Mouse (Mus musculus): ENCODE data around the gene Kcnj14. TPM values are rescaled to one million over a fixed set of nuclear protein-coding genes. Genes with fewer than 3 reads are reported as not detected.

Kcnj14 gene
- polyA plus RNA-seq, 1 experiment: 0.05 TPM

DNA sequence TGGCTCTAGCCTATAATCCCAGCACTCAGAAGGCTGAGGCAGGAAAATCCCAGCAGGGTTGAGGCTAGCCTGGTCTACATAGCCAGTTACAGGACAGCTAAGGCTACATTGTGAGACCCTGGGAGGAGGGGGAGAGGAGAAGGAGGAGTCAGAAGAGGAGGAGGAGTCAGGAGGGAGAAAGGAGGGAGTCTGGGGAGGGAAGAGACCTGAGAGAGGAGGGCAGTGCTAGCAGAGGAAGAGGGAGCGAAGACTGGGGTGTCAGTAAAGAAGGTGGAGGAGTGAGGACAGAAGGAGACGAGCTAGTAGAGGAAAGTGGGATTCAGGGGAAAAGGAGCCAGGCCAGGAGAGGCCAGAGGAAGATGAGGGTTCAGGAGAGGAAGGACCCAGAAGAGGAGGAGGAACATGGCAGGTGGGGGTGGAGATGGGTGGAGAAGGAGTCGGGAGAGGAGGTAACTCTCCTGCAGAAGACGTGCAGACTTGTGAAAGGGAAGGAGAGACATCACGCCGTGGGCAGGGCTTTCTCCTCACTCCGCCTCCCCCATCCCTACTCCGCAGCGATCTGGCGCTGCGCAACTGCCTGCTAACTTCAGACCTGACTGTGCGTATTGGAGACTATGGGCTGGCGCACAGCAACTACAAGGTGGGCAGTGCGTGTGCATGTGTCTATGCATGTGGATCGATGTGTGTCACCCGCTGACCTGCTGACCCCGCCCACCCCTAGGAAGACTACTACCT, 32.7 kb downstream of the Kcnj14 start:
- H3K36me3 ChIP-seq (ENCODE audit: control insufficient read depth, insufficient read depth): no peaks in the 10 kb centered on the region
- TF ChIP-seq USF1 (IDR thresholded peaks at IDR 0.05; ENCODE audit: low read depth): no peak
- no peak for TF ChIP-seq TCF3 (IDR thresholded peaks at IDR 0.05; ENCODE audit: insufficient read length, low read depth)
- TF ChIP-seq POLR2AphosphoS2 (IDR thresholded peaks at IDR 0.05; ENCODE audit: insufficient read length, low read depth): no peak
- no peak for TF ChIP-seq SRF (IDR thresholded peaks at IDR 0.05; ENCODE audit: control insufficient read depth, insufficient read length, low read depth)
- TF ChIP-seq REST (IDR thresholded peaks at IDR 0.05; ENCODE audit: insufficient read depth, insufficient read length): no peak
- no peak for TF ChIP-seq POLR2A (IDR thresholded peaks at IDR 0.05; ENCODE audit: insufficient read length, low read depth)
- no peak for TF ChIP-seq MYOG (IDR thresholded peaks at IDR 0.05; ENCODE audit: control insufficient read depth in 1 of 3, insufficient read depth in 1 of 3, insufficient read length in 2 of 3, low read depth in 2 of 3)
- no peak for TF ChIP-seq MYOD1 (IDR thresholded peaks at IDR 0.05; ENCODE audit: control insufficient read depth in 1 of 3, insufficient read length in 2 of 3, low read depth in 2 of 3)
- TF ChIP-seq TCF12 (IDR thresholded peaks at IDR 0.05; ENCODE audit: insufficient read depth, poor library complexity, severe bottlenecking): no peak
- no peak for TF ChIP-seq E2F4 (IDR thresholded peaks at IDR 0.05; ENCODE audit: insufficient read depth)
- TF ChIP-seq CEBPB (IDR thresholded peaks at IDR 0.05; ENCODE audit: insufficient read depth, poor library complexity, severe bottlenecking): no peak
- no peak for TF ChIP-seq MAX (IDR thresholded peaks at IDR 0.05; ENCODE audit: low read depth)

DNA sequence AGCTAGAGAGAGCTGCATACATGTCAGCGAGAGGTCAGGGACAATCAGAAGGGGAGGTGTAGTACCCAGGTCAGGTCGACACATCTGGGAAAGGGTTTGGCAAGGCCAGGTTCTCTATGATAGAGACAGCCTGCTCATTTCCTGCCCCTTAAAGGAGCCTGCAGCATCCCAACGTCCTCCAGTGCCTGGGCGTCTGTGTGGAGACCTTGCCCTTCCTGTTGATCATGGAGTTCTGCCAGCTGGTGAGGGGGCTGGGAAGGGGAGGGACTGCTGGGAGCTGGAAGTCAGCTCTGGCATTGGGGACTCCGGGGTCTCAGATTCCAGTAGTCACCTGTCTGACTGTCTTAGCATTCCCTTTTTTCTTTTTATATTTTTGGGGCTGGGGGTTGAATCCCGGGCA, 33.9 kb downstream of the Kcnj14 start:
- H3K36me3 ChIP-seq (ENCODE audit: control insufficient read depth, insufficient read depth): no peaks in the 10 kb centered on the region
- no peak overlapping the region for H3K4me3 ChIP-seq
- H3K79me2 ChIP-seq (ENCODE audit: control insufficient read depth, insufficient read depth): no peaks in the 10 kb centered on the region
- TF ChIP-seq MYOG (IDR thresholded peaks at IDR 0.05; ENCODE audit: control insufficient read depth in 1 of 3, insufficient read depth in 1 of 3, insufficient read length in 2 of 3, low read depth in 2 of 3) (no peak), MAX (IDR thresholded peaks at IDR 0.05; ENCODE audit: low read depth) (no peak), POLR2A (IDR thresholded peaks at IDR 0.05; ENCODE audit: insufficient read length, low read depth) (no peak), REST (IDR thresholded peaks at IDR 0.05; ENCODE audit: insufficient read depth, insufficient read length) (no peak), USF1 (IDR thresholded peaks at IDR 0.05; ENCODE audit: low read depth) (no peak), SRF (IDR thresholded peaks at IDR 0.05; ENCODE audit: control insufficient read depth, insufficient read length, low read depth) (no peak), CEBPB (IDR thresholded peaks at IDR 0.05; ENCODE audit: insufficient read depth, poor library complexity, severe bottlenecking) (no peak), E2F4 (IDR thresholded peaks at IDR 0.05; ENCODE audit: insufficient read depth) (no peak), POLR2AphosphoS2 (IDR thresholded peaks at IDR 0.05; ENCODE audit: insufficient read length, low read depth) (no peak), MYOD1 (IDR thresholded peaks at IDR 0.05; ENCODE audit: control insufficient read depth in 1 of 3, insufficient read length in 2 of 3, low read depth in 2 of 3) (no peak), TCF12 (IDR thresholded peaks at IDR 0.05; ENCODE audit: insufficient read depth, poor library complexity, severe bottlenecking) (no peak), TCF3 (IDR thresholded peaks at IDR 0.05; ENCODE audit: insufficient read length, low read depth) (no peak)
- no peak overlapping the region for H3K4me2 ChIP-seq (ENCODE audit: low read depth)
- H3K27me3 ChIP-seq (ENCODE audit: control insufficient read depth, insufficient read depth, insufficient read length): peaks cover 26% of the 10 kb centered on the region
- no peak overlapping the region for H3ac ChIP-seq (ENCODE audit: control insufficient read depth, insufficient read length)

More for the DNA sequence above, 32.7 kb downstream of the Kcnj14 start:
- Histone ChIP-seq H3K27me3 (ENCODE audit: control insufficient read depth, insufficient read depth, insufficient read length) (peaks cover 15% of the 10 kb centered on the region), H3K4me2 (ENCODE audit: low read depth) (no peak overlapping the region), H3ac (ENCODE audit: control insufficient read depth, insufficient read length) (no peak overlapping the region), H3K79me2 (ENCODE audit: control insufficient read depth, insufficient read depth) (no peaks in the 10 kb centered on the region), H3K4me3 (no peak overlapping the region)

DNA sequence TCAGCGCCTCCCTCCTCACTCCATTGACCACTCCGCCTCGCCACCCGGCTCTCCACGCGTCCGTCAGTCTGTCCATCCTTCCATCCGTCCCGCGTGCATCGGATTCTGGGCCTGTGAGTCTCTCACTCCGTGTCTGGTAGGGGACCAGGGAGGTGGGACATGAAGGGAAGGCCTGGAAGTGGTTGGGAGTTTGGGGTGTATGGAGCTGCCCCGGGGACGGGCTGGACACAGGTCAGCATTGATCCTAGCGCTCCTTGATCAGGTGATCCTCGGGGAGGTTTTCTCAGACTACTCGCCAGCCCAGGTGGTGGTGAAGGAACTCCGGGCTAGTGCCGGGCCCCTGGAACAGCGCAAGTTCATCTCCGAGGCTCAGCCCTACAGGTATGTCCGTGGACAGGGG, 36.9 kb downstream of the Kcnj14 start:
- Histone ChIP-seq H3K27me3 (ENCODE audit: control insufficient read depth, insufficient read depth, insufficient read length) (peaks cover 45% of the 10 kb centered on the region), H3ac (ENCODE audit: control insufficient read depth, insufficient read length) (no peak overlapping the region), H3K79me2 (ENCODE audit: control insufficient read depth, insufficient read depth) (no peaks in the 10 kb centered on the region), H3K4me2 (ENCODE audit: low read depth) (no peak overlapping the region), H3K36me3 (ENCODE audit: control insufficient read depth, insufficient read depth) (no peaks in the 10 kb centered on the region), H3K4me3 (no peak overlapping the region)
- TF ChIP-seq E2F4 (IDR thresholded peaks at IDR 0.05; ENCODE audit: insufficient read depth) (no peak), REST (IDR thresholded peaks at IDR 0.05; ENCODE audit: insufficient read depth, insufficient read length) (no peak), POLR2AphosphoS2 (IDR thresholded peaks at IDR 0.05; ENCODE audit: insufficient read length, low read depth) (no peak), MYOG (IDR thresholded peaks at IDR 0.05; ENCODE audit: control insufficient read depth in 1 of 3, insufficient read depth in 1 of 3, insufficient read length in 2 of 3, low read depth in 2 of 3) (no peak), CEBPB (IDR thresholded peaks at IDR 0.05; ENCODE audit: insufficient read depth, poor library complexity, severe bottlenecking) (no peak), TCF3 (IDR thresholded peaks at IDR 0.05; ENCODE audit: insufficient read length, low read depth) (no peak), USF1 (IDR thresholded peaks at IDR 0.05; ENCODE audit: low read depth) (no peak), SRF (IDR thresholded peaks at IDR 0.05; ENCODE audit: control insufficient read depth, insufficient read length, low read depth) (no peak)

DNA sequence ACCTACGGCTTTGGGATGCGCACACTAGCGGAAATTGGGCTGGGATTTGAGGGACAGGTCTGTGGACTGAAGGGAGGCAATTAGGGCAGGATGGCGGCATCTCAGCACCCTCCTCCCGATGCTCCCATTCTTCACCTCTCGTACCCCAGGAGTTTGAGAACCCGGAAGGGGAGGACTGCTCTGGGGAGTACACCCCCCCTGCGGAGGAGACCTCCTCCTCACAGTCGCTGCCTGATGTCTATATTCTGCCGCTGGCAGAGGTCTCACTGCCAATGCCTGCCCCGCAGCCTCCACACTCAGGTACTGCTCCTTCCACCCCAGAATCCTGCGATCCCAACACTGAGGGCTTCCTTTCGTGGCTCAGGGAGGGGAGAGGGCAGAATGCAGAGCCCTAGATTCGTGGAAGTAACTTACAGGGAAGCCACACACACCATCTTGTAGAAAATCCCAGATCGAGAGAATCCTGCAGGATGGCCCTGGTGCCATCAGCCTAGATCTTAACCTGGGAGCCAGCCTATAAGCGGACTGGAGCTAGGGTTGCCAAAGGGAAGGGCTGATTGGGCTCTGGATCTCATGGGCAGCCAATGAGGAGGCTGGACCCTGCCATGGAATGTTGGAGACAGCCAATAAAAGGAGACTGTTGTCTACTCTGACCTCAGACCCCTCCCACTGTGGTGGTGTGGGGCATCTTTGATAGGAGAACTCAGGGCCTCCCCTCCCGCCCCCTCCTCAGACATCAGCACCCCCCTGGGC, 37.7 kb downstream of the Kcnj14 start:
- H3K4me3 ChIP-seq: no peak overlapping the region
- TF ChIP-seq POLR2A (IDR thresholded peaks at IDR 0.05; ENCODE audit: insufficient read length, low read depth): no peak
- TF ChIP-seq MYOG (IDR thresholded peaks at IDR 0.05; ENCODE audit: control insufficient read depth in 1 of 3, insufficient read depth in 1 of 3, insufficient read length in 2 of 3, low read depth in 2 of 3): no peak
- no peak for TF ChIP-seq TCF12 (IDR thresholded peaks at IDR 0.05; ENCODE audit: insufficient read depth, poor library complexity, severe bottlenecking)
- no peak for TF ChIP-seq SRF (IDR thresholded peaks at IDR 0.05; ENCODE audit: control insufficient read depth, insufficient read length, low read depth)
- H3ac ChIP-seq (ENCODE audit: control insufficient read depth, insufficient read length): no peak overlapping the region
- no peaks in the 10 kb centered on the region for H3K79me2 ChIP-seq (ENCODE audit: control insufficient read depth, insufficient read depth)
- H3K4me2 ChIP-seq (ENCODE audit: low read depth): no peak overlapping the region
- H3K27me3 ChIP-seq (ENCODE audit: control insufficient read depth, insufficient read depth, insufficient read length): peaks cover 41% of the 10 kb centered on the region
- no peaks in the 10 kb centered on the region for H3K36me3 ChIP-seq (ENCODE audit: control insufficient read depth, insufficient read depth)
